Mouse (Mus musculus) neutrophil, adult 83 days (primary cell): ENCODE results near the gene Cnot11. TPM values are rescaled to one million over a fixed set of nuclear protein-coding genes. Genes with fewer than 3 reads are reported as not detected.

Experiments
- total RNA-seq, 2 experiments: library from RNA; stranded (reverse); gene quantifications; one replicate each; pipeline ENCODE4 v1.2.4; 2023

Cnot11 gene
- total RNA-seq = 10 to 100 TPM; 13.9 to 14.9 TPM

GRCm38 (mm10) chr1:39534831-39535230 is at the start of gene Cnot11:
TSS of gene Cnot11 (plus strand) at chr1:39534992.

GRCm38 (mm10) chr1:39577253-39577705 is 42.5 kb downstream of the Cnot11 start, which contains the start of gene Rnf149:
TSS of gene Rnf149 (minus strand) at chr1:39577405.

Other genes with a start within 250 kb of the Cnot11 start
- 100 to 1,000 TPM; 705 to 769 TPM for gene Rpl31, start 167.2 kb upstream of the Cnot11 start, total RNA-seq
- gene Tbc1d8, start 56.2 kb upstream of the Cnot11 start, total RNA-seq = 100 to 1,000 TPM; 122 to 130 TPM
- 10 to 100 TPM; 71.6 to 92.8 TPM for gene Rnf149, start 42.4 kb downstream of the Cnot11 start, total RNA-seq
- gene Creg2, start 116.5 kb downstream of the Cnot11 start, total RNA-seq = not detected
- gene Rfx8, start 186.0 kb downstream of the Cnot11 start, total RNA-seq = not detected